Mouse (Mus musculus): ENCODE data around the gene Mob2. TPM values are rescaled to one million over a fixed set of nuclear protein-coding genes. Genes with fewer than 3 reads are reported as not detected.

The Mob2 gene
- polyA plus RNA-seq, 1 experiment, result 29.5 TPM

- no peak overlapping the region for H3K4me3 ChIP-seq (ENCODE audit: insufficient read depth, low read length)
- H3K4me1 ChIP-seq (ENCODE audit: control insufficient read depth, insufficient read depth, low read length), result no peaks in the 10 kb centered on the region
- no peak for TF ChIP-seq POLR2A (IDR thresholded peaks at IDR 0.05; ENCODE audit: borderline replicate concordance, low read depth, low read length)
- no peak for TF ChIP-seq CTCF (IDR thresholded peaks at IDR 0.05; ENCODE audit: low read depth, low read length)
- no peak overlapping the region for H3K27ac ChIP-seq (ENCODE audit: insufficient read depth, low read depth, low read length)
These were observed 101.7 kb downstream of the Mob2 start for GRCm38 (mm10) chr7:141959133-141959532.

Other genes with a start within 250 kb of the Mob2 start
- not detected in 2 replicates for gene Muc5b, start 222.0 kb downstream of the Mob2 start, polyA plus RNA-seq (2012; ENCODE audit: insufficient read depth, insufficient read length, missing spikeins)
- gene Tollip, start 142.6 kb downstream of the Mob2 start, polyA plus RNA-seq (2012; ENCODE audit: insufficient read depth, insufficient read length, missing spikeins), result 37.2 and 39.1 TPM in 2 replicates
- gene Brsk2, start 111.3 kb downstream of the Mob2 start, polyA plus RNA-seq (2012; ENCODE audit: insufficient read depth, insufficient read length, missing spikeins), result not detected in 2 replicates
- gene Dusp8, start 34.8 kb upstream of the Mob2 start, polyA plus RNA-seq (2012; ENCODE audit: insufficient read depth, insufficient read length, missing spikeins), result 0.27 and 0.46 TPM in 2 replicates
- not detected in 2 replicates for gene Gm45618, start 59.7 kb upstream of the Mob2 start, polyA plus RNA-seq (2012; ENCODE audit: insufficient read depth, insufficient read length, missing spikeins)
- not detected in 2 replicates for gene Gm39115, start 75.0 kb upstream of the Mob2 start, polyA plus RNA-seq (2012; ENCODE audit: insufficient read depth, insufficient read length, missing spikeins)
- not detected in 2 replicates for gene Gm45337, start 83.5 kb upstream of the Mob2 start, polyA plus RNA-seq (2012; ENCODE audit: insufficient read depth, insufficient read length, missing spikeins)
- not detected in 2 replicates for gene Gm29735, start 96.0 kb upstream of the Mob2 start, polyA plus RNA-seq (2012; ENCODE audit: insufficient read depth, insufficient read length, missing spikeins)
- gene Gm4553, start 104.7 kb upstream of the Mob2 start, polyA plus RNA-seq (2012; ENCODE audit: insufficient read depth, insufficient read length, missing spikeins), result not detected in 2 replicates
- not detected in 2 replicates for gene Krtap5-2, start 114.9 kb upstream of the Mob2 start, polyA plus RNA-seq (2012; ENCODE audit: insufficient read depth, insufficient read length, missing spikeins)
- gene Gm10153, start 129.3 kb upstream of the Mob2 start, polyA plus RNA-seq (2012; ENCODE audit: insufficient read depth, insufficient read length, missing spikeins), result not detected in 2 replicates
- gene Krtap5-3, start 140.3 kb upstream of the Mob2 start, polyA plus RNA-seq (2012; ENCODE audit: insufficient read depth, insufficient read length, missing spikeins), result not detected in 2 replicates
- not detected in 2 replicates for gene Gm7579, start 150.8 kb upstream of the Mob2 start, polyA plus RNA-seq (2012; ENCODE audit: insufficient read depth, insufficient read length, missing spikeins)
- not detected in 2 replicates for gene Krtap5-5, start 168.9 kb upstream of the Mob2 start, polyA plus RNA-seq (2012; ENCODE audit: insufficient read depth, insufficient read length, missing spikeins)
- gene Gm40460, start 180.0 kb upstream of the Mob2 start, polyA plus RNA-seq (2012; ENCODE audit: insufficient read depth, insufficient read length, missing spikeins), result not detected in 2 replicates
- not detected in 2 replicates for gene Gm2431, start 197.3 kb upstream of the Mob2 start, polyA plus RNA-seq (2012; ENCODE audit: insufficient read depth, insufficient read length, missing spikeins)
- not detected in 2 replicates for gene Gm4559, start 213.3 kb upstream of the Mob2 start, polyA plus RNA-seq (2012; ENCODE audit: insufficient read depth, insufficient read length, missing spikeins)
- gene Krtap5-1, start 236.1 kb upstream of the Mob2 start, polyA plus RNA-seq (2012; ENCODE audit: insufficient read depth, insufficient read length, missing spikeins), result not detected in 2 replicates
- not detected in 2 replicates for gene Krtap5-4, start 242.5 kb upstream of the Mob2 start, polyA plus RNA-seq (2012; ENCODE audit: insufficient read depth, insufficient read length, missing spikeins)